Mouse (Mus musculus) myocyte (in vitro differentiated cells): ENCODE results near the gene Zbtb20.

Experiments used
- CEBPB ChIP-seq: IDR thresholded peaks from 2 replicates; pipeline ENCODE4 v1.6.1; 2011; ENCODE audit warnings: mild to moderate bottlenecking, moderate library complexity; ENCODE audit not compliant: poor library complexity, insufficient read depth, severe bottlenecking
- E2F4 ChIP-seq: IDR thresholded peaks from one replicate; pipeline ENCODE4 v1.6.1; 2011; ENCODE audit warnings: mild to moderate bottlenecking, control low read depth, moderate library complexity; ENCODE audit not compliant: insufficient read depth
- MAX ChIP-seq: IDR thresholded peaks from one replicate; pipeline ENCODE4 v1.6.1; 2011; ENCODE audit warnings: low read depth, mild to moderate bottlenecking, control low read depth
- MYOD1 ChIP-seq, 3 experiments: IDR thresholded peaks; one replicate each; pipeline ENCODE4 v1.6.1; 2011; ENCODE audit warnings: control low read depth in 2 of 3, low read depth in 2 of 3, mild to moderate bottlenecking in 2 of 3, moderate library complexity in 1 of 3; ENCODE audit not compliant: insufficient read length in 2 of 3, control insufficient read depth in 1 of 3
- MYOG ChIP-seq, 3 experiments: IDR thresholded peaks; one replicate each; pipeline ENCODE4 v1.6.1; 2011; ENCODE audit warnings: control low read depth in 2 of 3, low read depth in 2 of 3, mild to moderate bottlenecking in 2 of 3; ENCODE audit not compliant: insufficient read length in 2 of 3, control insufficient read depth in 1 of 3, insufficient read depth in 1 of 3
- POLR2A ChIP-seq: IDR thresholded peaks from one replicate; pipeline ENCODE4 v1.6.1; 2011; ENCODE audit warnings: low read depth, mild to moderate bottlenecking, control low read depth, moderate library complexity; ENCODE audit not compliant: insufficient read length
- POLR2AphosphoS2 ChIP-seq: IDR thresholded peaks from one replicate; pipeline ENCODE4 v1.6.1; 2011; ENCODE audit warnings: low read depth, control low read depth; ENCODE audit not compliant: insufficient read length
- REST ChIP-seq: IDR thresholded peaks from one replicate; pipeline ENCODE4 v1.6.1; 2011; ENCODE audit warnings: mild to moderate bottlenecking, control low read depth, moderate library complexity; ENCODE audit not compliant: insufficient read depth, insufficient read length
- SRF ChIP-seq: IDR thresholded peaks from one replicate; pipeline ENCODE4 v1.6.1; 2011; ENCODE audit warnings: low read depth; ENCODE audit not compliant: control insufficient read depth, insufficient read length
- TCF12 ChIP-seq: IDR thresholded peaks from one replicate; pipeline ENCODE4 v1.6.1; 2011; ENCODE audit warnings: mild to moderate bottlenecking, control low read depth; ENCODE audit not compliant: poor library complexity, insufficient read depth, severe bottlenecking
- TCF3 ChIP-seq: IDR thresholded peaks from one replicate; pipeline ENCODE4 v1.6.1; 2011; ENCODE audit warnings: low read depth, control low read depth; ENCODE audit not compliant: insufficient read length
- USF1 ChIP-seq: IDR thresholded peaks from one replicate; pipeline ENCODE4 v1.6.1; 2011; ENCODE audit warnings: low read depth, mild to moderate bottlenecking, control low read depth, moderate library complexity

DNA sequence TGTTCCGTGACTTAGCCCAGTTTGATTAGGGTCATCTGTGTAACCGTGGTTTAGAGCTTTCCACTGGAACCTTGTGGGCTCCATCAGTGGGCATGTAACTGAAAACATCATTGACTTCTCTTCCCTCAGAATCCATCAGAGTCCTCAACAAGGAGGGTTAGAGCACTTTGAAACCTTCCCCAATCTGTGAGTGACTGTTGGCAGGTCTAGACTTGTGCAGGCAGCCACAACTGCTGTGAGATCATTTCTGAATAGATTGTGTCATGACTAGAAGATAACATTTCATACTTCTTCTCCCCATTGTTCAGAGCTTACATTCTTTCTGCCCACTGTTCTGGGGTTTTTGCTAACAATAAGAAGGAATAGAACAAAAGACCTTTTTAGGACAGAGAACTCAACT is 385.2 kb downstream of the Zbtb20 start:
- TF ChIP-seq USF1 (no peak), POLR2A (no peak), POLR2AphosphoS2 (no peak), E2F4 (no peak), SRF (no peak), TCF3 (no peak), CEBPB (no peak), REST (no peak), MYOG (IDR thresholded peaks at IDR 0.05; ENCODE audit: control insufficient read depth in 1 of 3, insufficient read depth in 1 of 3, insufficient read length in 2 of 3, low read depth in 2 of 3) (no peak), MYOD1 (IDR thresholded peaks at IDR 0.05; ENCODE audit: control insufficient read depth in 1 of 3, insufficient read length in 2 of 3, low read depth in 2 of 3) (no peak), MAX (no peak), TCF12 (no peak)
